Mouse (Mus musculus): ENCODE measurements at regions not wholly inside any gene's neighbourhood (a gene's known extent, or its start where the extent isn't known, plus 50 kb on each side); places are given as distances from the start of the nearest gene placed in this dataset.

GRCm38 (mm10) chr3:144327235-144327760 lies 122.3 kb upstream of the Lmo4 start:
- DNase-seq: no peak
- intact Hi-C loops (cut with DNase I): no loop called here

DNA sequence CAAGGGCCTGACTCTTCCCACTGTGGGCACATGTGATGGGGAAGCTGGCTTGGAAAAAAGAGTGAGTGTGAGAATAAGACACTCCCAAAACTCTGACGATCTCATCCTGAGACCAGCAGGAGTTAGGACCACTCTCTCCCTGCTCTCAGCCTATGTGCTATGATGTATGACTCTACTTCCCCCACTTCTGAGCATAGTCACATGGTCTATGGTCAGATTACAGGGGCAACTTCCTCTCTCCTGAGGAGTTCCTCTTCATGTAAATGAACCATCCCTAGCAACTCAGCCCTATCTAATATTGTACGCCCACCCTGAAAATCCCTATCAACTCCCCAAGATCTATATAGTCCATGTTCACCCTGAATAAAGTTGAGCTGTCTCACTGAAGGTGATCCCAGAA lies 120.0 kb upstream of the Lmo4 start:
- DNase-seq: no peak
- intact Hi-C loops (cut with DNase I): no loop called here

DNA sequence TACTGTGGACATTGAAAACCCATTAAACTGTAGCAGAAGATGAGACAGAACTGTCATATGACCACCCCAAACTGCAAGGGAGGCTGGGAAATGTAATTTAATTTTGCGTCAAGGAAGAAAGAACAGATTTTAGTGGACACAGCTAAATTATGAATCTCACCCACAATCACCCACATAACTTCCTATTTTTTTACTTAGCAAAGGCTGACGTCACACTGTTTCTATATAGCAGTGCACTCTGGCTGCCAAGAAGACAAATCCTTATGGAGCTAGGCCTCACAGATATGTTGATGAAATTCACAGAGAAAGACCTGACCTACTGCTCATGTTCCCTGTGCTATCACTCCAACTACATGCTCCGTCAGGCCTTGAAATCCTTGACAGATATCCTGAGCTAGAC lies 118.5 kb upstream of the Lmo4 start:
- no peak for DNase-seq
- intact Hi-C loops (cut with DNase I): no loop called here

DNA sequence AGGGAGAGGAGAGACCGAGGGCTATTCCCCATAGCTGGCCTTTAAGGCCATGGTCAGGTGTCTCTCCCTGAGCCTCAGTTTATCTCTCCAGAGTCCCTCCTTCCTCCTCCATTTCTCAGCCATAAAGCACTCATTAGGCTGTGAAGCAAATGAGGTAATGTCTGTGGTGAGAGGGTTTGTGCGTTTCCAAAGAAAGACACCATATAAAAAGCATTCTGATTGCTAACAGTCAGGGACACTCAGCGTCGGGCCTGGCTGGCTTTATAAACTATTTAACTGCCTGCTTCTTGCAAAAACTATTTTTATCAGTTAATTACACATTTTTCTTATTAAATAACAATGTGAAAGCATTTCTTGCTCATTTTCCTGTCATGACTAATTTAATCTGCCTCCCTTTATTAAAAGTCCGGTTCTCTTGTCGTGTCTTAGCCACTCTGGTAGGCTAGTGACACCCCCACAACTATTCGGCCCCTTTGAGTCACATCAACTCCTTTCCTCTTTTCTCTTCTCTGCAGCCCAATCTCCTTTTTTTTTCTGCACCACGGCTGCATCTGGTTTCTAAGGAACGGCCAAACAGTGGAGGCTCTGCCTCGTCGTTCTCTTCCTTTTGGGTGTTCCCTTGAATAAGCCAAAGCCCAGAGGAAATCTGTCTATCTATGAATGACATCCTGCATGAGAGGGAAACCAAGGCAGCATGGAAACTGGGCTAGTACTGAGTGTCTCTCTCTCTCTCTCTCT lies 114.6 kb upstream of the Lmo4 start:
- intact Hi-C loops (cut with DNase I): no loop called here
- DNase-seq: no peak

- DNase-seq: peak; percentile 55
- intact Hi-C loops (cut with DNase I): no loop called here
Measured at GRCm38 (mm10) chr3:144318761-144319467, 113.9 kb upstream of the Lmo4 start.

- intact Hi-C loops (cut with DNase I): no loop called here
- DNase-seq: no peak
Measured at GRCm38 (mm10) chr3:144310748-144311147, 105.7 kb upstream of the Lmo4 start.

DNA sequence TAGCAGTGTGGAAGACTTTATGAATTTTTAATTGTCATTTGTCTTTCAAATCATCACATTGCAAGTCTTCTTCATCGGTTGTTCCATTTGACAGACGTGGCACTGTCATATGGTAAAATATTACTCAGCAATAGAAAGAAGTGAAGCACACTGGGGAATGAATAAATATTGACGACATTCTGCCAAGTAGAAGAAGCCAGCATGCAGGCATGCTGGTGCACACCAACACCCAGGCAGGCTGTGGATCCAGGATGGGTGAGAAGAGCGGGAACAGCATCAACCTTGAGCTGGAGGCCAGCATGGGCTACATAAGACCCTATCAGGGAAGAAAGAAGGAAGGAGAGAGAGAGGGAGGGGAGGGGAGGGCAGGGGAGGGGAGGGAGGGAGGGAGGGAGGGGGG lies 103.6 kb upstream of the Lmo4 start:
- DNase-seq: no peak
- intact Hi-C loops (cut with DNase I): no loop called here

DNA sequence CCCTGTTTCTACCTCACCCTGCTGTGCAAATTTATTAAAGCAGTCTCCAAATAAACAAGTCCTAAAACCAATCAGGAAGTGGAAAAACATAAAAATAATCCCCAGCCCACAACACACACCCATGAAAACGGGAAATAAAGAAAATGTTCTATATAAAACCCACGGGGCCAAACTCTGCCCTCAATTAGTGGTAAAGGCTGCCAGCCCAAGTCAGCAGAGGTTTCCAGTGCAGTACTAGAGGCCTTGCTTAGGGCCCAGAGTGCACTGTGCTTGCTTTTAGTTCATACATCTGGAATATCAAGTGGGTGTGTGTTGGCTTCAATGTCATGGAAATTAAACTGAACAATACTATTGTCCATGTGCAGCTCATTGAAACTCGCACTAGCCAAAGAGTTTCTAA lies 102.5 kb upstream of the Lmo4 start:
- intact Hi-C loops (cut with DNase I): no loop called here
- no peak for DNase-seq

DNA sequence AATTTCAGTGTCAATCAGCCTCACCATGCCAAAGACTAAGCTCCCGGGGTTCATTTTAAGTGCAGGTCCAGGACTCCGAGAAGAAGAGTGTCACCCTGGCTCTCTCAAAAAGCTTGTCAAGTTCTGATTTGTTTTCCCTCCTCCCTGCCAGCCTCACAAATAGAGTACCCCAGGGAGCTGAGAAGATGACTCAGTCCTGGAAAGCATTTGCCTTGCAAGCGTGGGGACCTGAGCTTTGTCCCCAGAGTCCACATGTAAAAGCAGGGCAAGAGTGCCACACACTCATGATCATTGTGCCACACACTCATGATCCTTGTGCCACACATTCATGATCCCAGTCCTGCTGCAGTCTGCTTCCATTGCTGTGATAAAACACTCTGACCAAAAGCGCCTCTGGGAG lies 100.4 kb upstream of the Lmo4 start:
- DNase-seq: no peak
- intact Hi-C loops (cut with DNase I): no loop called here

DNA sequence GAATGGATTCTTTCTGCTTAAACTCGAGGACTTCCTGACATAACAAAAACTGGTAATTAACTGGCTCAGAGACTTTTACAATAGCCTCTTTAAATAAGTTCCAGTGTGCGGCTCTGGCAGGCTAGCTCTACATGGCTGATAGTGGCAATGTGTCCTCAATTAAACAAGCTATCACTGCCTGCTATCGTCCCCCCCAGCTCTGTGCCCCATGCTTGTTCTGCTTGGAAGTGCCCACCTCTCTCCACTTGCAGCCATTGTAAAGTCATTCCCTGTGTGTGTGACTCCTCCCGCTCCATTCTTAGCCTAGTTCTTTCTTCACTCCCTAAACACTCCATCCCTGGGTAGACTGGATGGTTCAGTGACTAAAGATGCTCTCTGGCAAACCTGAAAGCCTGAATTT lies 99.9 kb upstream of the Lmo4 start:
- intact Hi-C loops (cut with DNase I): no loop called here
- no peak for DNase-seq

DNA sequence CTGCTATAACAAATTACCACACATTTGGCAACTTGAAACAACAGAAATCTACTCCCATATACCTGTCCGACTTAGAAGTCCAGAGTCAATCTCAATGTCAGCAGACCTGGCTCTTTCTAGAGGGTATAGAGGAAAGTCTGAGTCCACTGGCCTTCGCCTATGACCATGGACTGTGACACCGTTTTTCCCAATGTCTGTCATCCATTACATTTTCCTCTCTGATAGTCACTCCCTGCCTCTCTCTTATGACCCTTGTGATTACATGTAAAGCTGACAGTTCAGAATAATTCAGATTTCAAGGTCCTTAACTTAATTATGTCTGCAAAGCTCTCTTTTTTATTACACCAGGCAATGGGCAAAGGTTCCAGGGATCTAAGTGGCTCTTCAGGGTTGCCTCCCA lies 97.6 kb upstream of the Lmo4 start:
- no peak for DNase-seq
- intact Hi-C loops (cut with DNase I): no loop called here

GRCm38 (mm10) chr3:144301068-144301467 lies 96.0 kb upstream of the Lmo4 start:
- no peak for DNase-seq
- intact Hi-C loops (cut with DNase I): no loop called here

GRCm38 (mm10) chr3:144299239-144299638 lies 94.2 kb upstream of the Lmo4 start:
- intact Hi-C loops (cut with DNase I): no loop called here
- DNase-seq: no peak

- intact Hi-C loops (cut with DNase I): no loop called here
- peak; percentile 10 for DNase-seq
Measured at GRCm38 (mm10) chr3:144289489-144289888, 84.5 kb upstream of the Lmo4 start.

DNA sequence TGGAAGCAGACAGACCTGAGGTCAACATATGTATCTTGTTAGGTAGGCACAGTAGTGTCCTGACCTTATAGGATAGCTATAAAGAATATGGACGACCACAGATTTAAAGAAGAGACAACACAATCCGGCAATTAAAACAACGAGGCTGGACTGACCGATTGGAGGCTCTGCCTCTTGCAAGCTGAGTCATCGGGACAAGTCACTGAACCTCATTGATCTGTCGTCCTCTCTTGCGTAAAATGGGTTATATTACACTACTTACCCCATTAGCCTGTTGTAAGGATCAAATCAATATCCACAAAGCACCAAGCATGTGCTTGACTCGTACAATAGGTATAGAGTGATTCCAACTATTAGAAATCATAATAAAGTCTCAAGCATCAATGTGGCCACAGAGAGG lies 81.1 kb upstream of the Lmo4 start:
- intact Hi-C loops (cut with DNase I): no loop called here
- no peak for DNase-seq

- DNase-seq: no peak
- intact Hi-C loops (cut with DNase I): no loop called here
Measured at GRCm38 (mm10) chr3:144284326-144284725, 79.3 kb upstream of the Lmo4 start.

DNA sequence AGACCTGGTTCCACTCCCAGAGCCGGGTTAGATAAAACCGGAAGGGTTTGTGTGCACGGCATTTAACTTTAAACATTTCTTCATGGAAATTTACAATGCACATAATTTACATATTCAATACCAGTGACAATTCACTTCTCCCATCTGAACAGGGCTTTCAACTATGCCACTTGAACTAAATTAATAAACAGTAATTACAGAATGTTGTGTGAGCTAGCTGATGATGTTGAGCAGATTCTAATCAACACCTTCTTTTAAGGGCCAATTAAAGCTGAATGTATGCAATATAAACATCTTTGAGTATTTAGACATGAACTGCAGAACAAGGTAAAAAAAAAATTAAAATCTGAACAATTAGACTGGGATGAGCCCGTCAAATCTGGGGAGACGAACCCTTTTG lies 68.1 kb upstream of the Lmo4 start:
- intact Hi-C loops (cut with DNase I): no loop called here

GRCm38 (mm10) chr3:144270206-144270605 lies 65.2 kb upstream of the Lmo4 start:
- DNase-seq: no peak
- intact Hi-C loops (cut with DNase I): no loop called here

More for the DNA sequence above, 68.1 kb upstream of the Lmo4 start:
- no peak for DNase-seq

DNA sequence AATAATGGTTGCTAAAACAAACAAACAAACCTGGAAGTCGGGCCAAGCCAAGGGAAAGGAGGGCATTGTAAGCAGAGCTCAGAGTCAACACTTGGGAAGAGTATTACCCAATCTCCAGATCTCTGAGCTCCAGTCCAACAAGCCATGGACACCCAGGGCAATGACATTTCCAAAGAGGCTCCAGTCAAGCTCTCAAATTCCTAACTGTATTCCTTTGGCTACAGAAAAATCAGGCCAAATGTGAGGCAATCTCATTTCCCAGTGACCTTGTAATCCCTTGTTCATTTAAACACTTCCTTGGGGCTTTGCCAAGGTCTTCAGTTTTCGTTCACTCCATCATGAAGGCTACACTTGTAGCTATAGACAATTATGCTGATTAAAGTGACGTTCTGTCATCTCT lies 59.5 kb upstream of the Lmo4 start:
- intact Hi-C loops (cut with DNase I): no loop called here
- DNase-seq: no peak

DNA sequence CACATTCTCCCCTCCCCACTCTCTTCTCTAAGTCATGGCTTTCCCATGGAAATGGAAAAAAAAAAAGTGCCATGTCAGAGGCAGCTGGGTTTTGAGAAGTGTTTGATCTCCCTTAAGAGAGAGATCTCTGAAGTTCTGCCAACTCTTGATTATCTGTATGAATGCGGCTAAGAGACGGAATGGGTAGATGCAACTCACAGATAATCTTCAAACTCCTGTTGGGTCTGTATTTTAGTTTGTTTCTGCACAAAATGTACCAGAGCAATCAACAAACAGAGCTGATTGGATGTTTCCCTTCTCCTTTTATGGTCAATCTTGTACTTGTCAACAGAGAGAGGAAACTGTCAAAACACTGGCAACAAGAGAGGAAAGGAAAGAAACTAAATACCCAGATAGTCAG lies 55.9 kb upstream of the Lmo4 start:
- intact Hi-C loops (cut with DNase I): no loop called here
- DNase-seq: no peak

DNA sequence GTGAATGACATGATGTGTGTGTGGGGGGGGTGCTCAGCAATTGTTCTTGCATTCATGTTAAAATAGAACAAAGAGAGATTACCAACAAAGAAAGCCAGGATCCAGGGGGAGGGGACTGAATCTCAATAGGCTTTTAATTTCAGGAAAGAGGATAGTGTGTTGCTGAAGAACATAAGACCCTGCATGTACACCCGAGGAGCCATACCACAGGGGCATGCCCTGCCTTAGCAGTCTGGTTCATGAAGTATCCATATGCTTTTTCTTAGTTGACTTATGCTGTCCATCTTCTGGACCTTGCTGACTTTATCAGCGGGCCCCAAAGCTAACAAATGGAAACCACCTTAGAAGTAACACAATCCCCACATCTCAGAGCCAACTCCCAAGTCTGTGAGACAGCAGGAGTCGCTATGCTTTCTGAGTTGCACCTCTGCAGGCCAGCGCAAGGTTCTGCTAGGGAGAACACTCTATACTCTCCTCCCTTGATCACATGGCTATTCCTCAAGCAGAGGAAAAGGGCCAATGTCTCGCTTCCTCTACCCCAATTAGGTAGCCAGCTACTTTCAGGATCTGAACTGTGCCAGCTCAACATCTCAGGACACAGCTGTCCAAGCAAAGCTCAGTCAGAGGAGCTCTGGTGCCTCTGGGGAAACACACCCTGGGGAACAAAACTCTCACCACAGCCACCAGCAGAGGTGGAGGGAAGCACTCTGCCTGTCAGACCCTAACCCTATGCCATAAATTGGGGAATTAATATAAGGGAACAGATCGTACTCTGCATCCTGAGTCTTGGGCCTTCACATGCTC lies 52.9 kb upstream of the Lmo4 start:
- DNase-seq: no peak
- intact Hi-C loops (cut with DNase I): no loop called here

GRCm38 (mm10) chr3:144257196-144257595 lies 52.2 kb upstream of the Lmo4 start:
- intact Hi-C loops (cut with DNase I): no loop called here
- no peak for DNase-seq

All from left cerebral cortex, postnatal 4 days (tissue).